Mouse (Mus musculus) ovary, adult 18-20 months (tissue): ENCODE data around the gene Otulinl.
A peak's percentile ranks its signal among the peaks of the same experiment; 100 is the strongest.

Source experiments
- DNase-seq: peaks from one replicate; pipeline ENCODE4 v3.0.0; 2022; ENCODE audit warnings: low spot score, mixed read lengths

Otulinl gene

GRCm38 (mm10) chr15:27655015-27655414 is 26.4 kb downstream of the Otulinl start:
- no peak for DNase-seq

- DNase-seq = no peak
These were observed 33.7 kb downstream of the Otulinl start for GRCm38 (mm10) chr15:27647686-27648085.

GRCm38 (mm10) chr15:27646665-27647064 is 34.7 kb downstream of the Otulinl start:
- DNase-seq = no peak

- no peak for DNase-seq
These were observed 36.1 kb downstream of the Otulinl start for GRCm38 (mm10) chr15:27645250-27645649.

- no peak for DNase-seq
These were observed 38.5 kb downstream of the Otulinl start for GRCm38 (mm10) chr15:27642895-27643294.

- DNase-seq = no peak
These were observed 40.2 kb downstream of the Otulinl start for GRCm38 (mm10) chr15:27641171-27641570.

GRCm38 (mm10) chr15:27633941-27634900 is 47.2 kb downstream of the Otulinl start:
- DNase-seq = no peak

GRCm38 (mm10) chr15:27630601-27631383 is 50.6 kb downstream of the Otulinl start, which contains the start of gene Otulin:
Otulin (minus strand) TSS chr15:27630693.
- DNase-seq = peak; percentile 96

- no peak for DNase-seq
These were observed 51.4 kb downstream of the Otulinl start for GRCm38 (mm10) chr15:27629800-27630600.

- DNase-seq = no peak
These were observed 52.3 kb downstream of the Otulinl start for GRCm38 (mm10) chr15:27629046-27629445.

- no peak for DNase-seq
These were observed 53.6 kb downstream of the Otulinl start for GRCm38 (mm10) chr15:27627794-27628193.

GRCm38 (mm10) chr15:27626314-27626713 is 55.1 kb downstream of the Otulinl start:
- no peak for DNase-seq

GRCm38 (mm10) chr15:27625890-27626255 is 55.5 kb downstream of the Otulinl start:
- no peak for DNase-seq

GRCm38 (mm10) chr15:27625014-27625889 is 56.1 kb downstream of the Otulinl start:
- no peak for DNase-seq

- no peak for DNase-seq
These were observed 58.1 kb downstream of the Otulinl start for GRCm38 (mm10) chr15:27623286-27623685.

GRCm38 (mm10) chr15:27620475-27621185 is 60.7 kb downstream of the Otulinl start:
- no peak for DNase-seq

GRCm38 (mm10) chr15:27619683-27620082 is 61.7 kb downstream of the Otulinl start:
- no peak for DNase-seq

- no peak for DNase-seq
These were observed 62.4 kb downstream of the Otulinl start for GRCm38 (mm10) chr15:27618778-27619533.

- DNase-seq = no peak
These were observed 64.2 kb downstream of the Otulinl start for GRCm38 (mm10) chr15:27617227-27617626.

- DNase-seq = peak; percentile 33
These were observed 65.2 kb downstream of the Otulinl start for GRCm38 (mm10) chr15:27616159-27616558.
